Mouse (Mus musculus): ENCODE measurements at regions not wholly inside any gene's neighbourhood (a gene's known extent, or its start where the extent isn't known, plus 50 kb on each side); places are given as distances from the start of the nearest gene placed in this dataset.

DNA sequence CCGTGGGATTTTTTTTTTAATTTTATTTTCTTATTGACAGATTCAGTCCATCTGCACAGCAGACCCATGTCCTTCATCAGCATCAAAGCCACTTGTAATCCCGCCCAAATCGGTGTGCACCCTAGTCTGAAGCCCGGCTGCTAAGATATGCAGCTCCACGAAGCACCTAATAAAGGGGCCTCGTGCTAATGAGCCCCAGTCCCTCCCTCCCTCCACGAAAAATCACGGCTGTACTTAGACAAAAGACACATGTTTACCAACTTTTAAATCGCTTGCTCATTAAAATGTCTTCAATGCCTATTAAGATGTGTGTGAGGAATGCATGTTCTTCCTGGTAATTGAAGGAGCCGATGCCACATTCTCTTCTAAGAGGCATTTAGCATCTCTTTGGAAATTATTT is 229.8 kb upstream of the A430005L14Rik start:
- no peak overlapping the region for H3K4me2 ChIP-seq (replicated peaks; ENCODE audit: low read depth, low read length)
- H3K36me3 ChIP-seq (ENCODE audit: control insufficient read depth, insufficient read depth, low read length) = no peaks in the 10 kb centered on the region
- no peak for ATAC-seq (ENCODE audit: low FRiP score)
- H3K27me3 ChIP-seq (ENCODE audit: control insufficient read depth, insufficient read depth, low read length) = no peaks in the 10 kb centered on the region
- no peak overlapping the region for H3K27ac ChIP-seq (ENCODE audit: low read depth, low read length)
- no peak overlapping the region for H3K9ac ChIP-seq (ENCODE audit: low read depth, low read length)
- H3K9me3 ChIP-seq (ENCODE audit: control insufficient read depth, low read length) = no peaks in the 10 kb centered on the region
- no peak for DNase-seq (ENCODE audit: low spot score)
- H3K4me3 ChIP-seq (ENCODE audit: low read depth, low read length) = no peak overlapping the region
- 65% methylated on average over 10 of the region's 10 CpGs for WGBS
- peaks cover 2% of the 10 kb centered on the region; the same call in 1 of the 2 replicates for H3K4me1 ChIP-seq (replicated peaks; ENCODE audit: control insufficient read depth, insufficient read depth, low read length)

DNA sequence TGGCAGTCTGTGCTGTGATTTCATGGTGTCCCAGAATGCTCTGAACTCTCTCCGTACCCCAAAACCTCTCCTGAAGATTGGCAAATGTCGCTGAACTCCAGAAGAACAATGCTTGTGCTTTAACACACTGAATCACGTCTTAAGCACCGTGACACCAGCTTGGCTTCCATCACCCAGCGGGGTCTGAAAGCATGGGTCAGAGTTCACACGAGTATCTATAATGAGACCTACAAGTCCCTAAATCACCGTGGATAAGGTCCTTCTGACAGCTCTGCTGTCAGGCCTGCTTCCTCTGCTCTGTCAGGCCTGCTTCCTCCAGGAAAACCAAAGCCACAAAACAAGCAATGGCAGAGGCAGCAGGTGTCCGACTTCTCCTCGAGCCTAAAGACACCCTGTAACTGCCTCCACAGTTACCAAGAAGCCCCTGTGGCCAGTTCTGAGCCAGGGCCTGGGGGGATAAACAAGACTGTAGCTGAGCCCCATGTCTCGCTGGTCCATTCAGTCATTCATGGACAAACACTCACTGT is 229.1 kb upstream of the A430005L14Rik start:
- Histone ChIP-seq H3K27me3 (ENCODE audit: control insufficient read depth, insufficient read depth, low read length) (no peaks in the 10 kb centered on the region), H3K27ac (ENCODE audit: low read depth, low read length) (no peak overlapping the region)

GRCm38 (mm10) chr4:153738088-153738487 is 218.9 kb upstream of the A430005L14Rik start:
- H3K27me3 ChIP-seq (ENCODE audit: control insufficient read depth, insufficient read depth, low read length) = no peaks in the 10 kb centered on the region
- DNase-seq (ENCODE audit: low spot score) (no peak), ATAC-seq (ENCODE audit: low FRiP score) (no peak)
- no peak overlapping the region for H3K4me2 ChIP-seq (replicated peaks; ENCODE audit: low read depth, low read length)
- H3K4me3 ChIP-seq (ENCODE audit: low read depth, low read length) = no peak overlapping the region
- H3K4me1 ChIP-seq (replicated peaks; ENCODE audit: control insufficient read depth, insufficient read depth, low read length) = no peaks in the 10 kb centered on the region
- H3K27ac ChIP-seq (ENCODE audit: low read depth, low read length) = no peak overlapping the region
- H3K9ac ChIP-seq (ENCODE audit: low read depth, low read length) = no peak overlapping the region
- no peaks in the 10 kb centered on the region for H3K36me3 ChIP-seq (ENCODE audit: control insufficient read depth, insufficient read depth, low read length)
- no peaks in the 10 kb centered on the region for H3K9me3 ChIP-seq (ENCODE audit: control insufficient read depth, low read length)
- 88% methylated on average over 11 of the region's 11 CpGs for WGBS

More for the DNA sequence above, 229.1 kb upstream of the A430005L14Rik start:
- no peak overlapping the region for H3K4me2 ChIP-seq (replicated peaks; ENCODE audit: low read depth, low read length)
- no peak overlapping the region for H3K4me3 ChIP-seq (ENCODE audit: low read depth, low read length)
- H3K9ac ChIP-seq (ENCODE audit: low read depth, low read length) = no peak overlapping the region
- WGBS = 37% methylated on average over 10 of the region's 10 CpGs
- ATAC-seq (ENCODE audit: low FRiP score) (no peak), DNase-seq (ENCODE audit: low spot score) (no peak)
- peaks cover 2% of the 10 kb centered on the region; the same call in 1 of the 2 replicates for H3K4me1 ChIP-seq (replicated peaks; ENCODE audit: control insufficient read depth, insufficient read depth, low read length)
- no peaks in the 10 kb centered on the region for H3K36me3 ChIP-seq (ENCODE audit: control insufficient read depth, insufficient read depth, low read length)
- H3K9me3 ChIP-seq (ENCODE audit: control insufficient read depth, low read length) = no peaks in the 10 kb centered on the region

DNA sequence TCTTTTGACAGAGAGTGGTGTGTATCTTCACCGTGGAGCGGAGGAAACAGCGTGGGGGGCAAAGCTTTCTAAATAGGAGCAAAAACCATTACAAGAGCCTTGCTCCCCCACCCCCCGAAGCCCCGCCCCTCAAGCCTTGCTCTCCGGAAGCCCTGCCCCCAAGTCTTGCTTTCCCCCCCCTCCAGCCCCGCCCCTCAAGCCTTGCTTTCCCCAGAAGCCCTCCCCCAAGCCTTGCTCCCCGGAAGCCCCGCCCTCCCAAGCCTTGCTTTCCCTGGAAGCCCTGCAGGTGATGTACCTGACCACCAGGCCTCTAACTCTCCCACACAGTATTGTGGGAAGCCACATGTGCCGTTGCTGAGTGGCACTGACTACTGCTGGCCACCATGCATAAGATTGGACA is 214.8 kb upstream of the A430005L14Rik start:
- Histone ChIP-seq H3K4me3 (ENCODE audit: low read depth, low read length) (no peak overlapping the region), H3K9me3 (ENCODE audit: control insufficient read depth, low read length) (no peaks in the 10 kb centered on the region), H3K36me3 (ENCODE audit: control insufficient read depth, insufficient read depth, low read length) (no peaks in the 10 kb centered on the region), H3K27me3 (ENCODE audit: control insufficient read depth, insufficient read depth, low read length) (no peaks in the 10 kb centered on the region), H3K4me1 (replicated peaks; ENCODE audit: control insufficient read depth, insufficient read depth, low read length) (no peaks in the 10 kb centered on the region), H3K4me2 (replicated peaks; ENCODE audit: low read depth, low read length) (no peak overlapping the region), H3K27ac (ENCODE audit: low read depth, low read length) (no peak overlapping the region), H3K9ac (ENCODE audit: low read depth, low read length) (no peak overlapping the region)
- DNase-seq (ENCODE audit: low spot score) (no peak), ATAC-seq (ENCODE audit: low FRiP score) (no peak)
- WGBS = 93% methylated on average over 10 of the region's 10 CpGs

DNA sequence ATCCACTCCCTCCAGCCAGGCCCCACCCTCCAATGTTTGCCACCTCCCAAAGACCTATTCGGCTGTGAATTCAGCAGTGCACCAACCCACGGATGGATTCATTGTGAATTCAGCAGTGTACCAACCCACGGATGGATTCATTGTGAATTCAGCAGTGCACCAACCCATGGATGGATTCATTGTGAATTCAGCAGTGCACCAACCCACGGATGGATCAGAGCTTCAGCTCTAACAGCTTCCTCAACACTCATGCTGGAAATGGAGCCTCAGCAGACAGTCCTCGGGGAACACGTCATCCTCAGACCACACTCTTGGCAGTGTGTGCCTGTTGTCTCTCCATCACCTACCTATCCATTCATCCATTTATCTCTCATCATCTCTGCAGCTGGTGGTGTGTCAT is 204.2 kb upstream of the A430005L14Rik start:
- no peak for DNase-seq (ENCODE audit: low spot score)
- ATAC-seq (ENCODE audit: low FRiP score) = no peak
- Histone ChIP-seq H3K9me3 (ENCODE audit: control insufficient read depth, low read length) (no peaks in the 10 kb centered on the region), H3K9ac (ENCODE audit: low read depth, low read length) (no peak overlapping the region), H3K36me3 (ENCODE audit: control insufficient read depth, insufficient read depth, low read length) (no peaks in the 10 kb centered on the region), H3K27ac (ENCODE audit: low read depth, low read length) (no peak overlapping the region), H3K27me3 (ENCODE audit: control insufficient read depth, insufficient read depth, low read length) (no peaks in the 10 kb centered on the region), H3K4me1 (replicated peaks; ENCODE audit: control insufficient read depth, insufficient read depth, low read length) (no peaks in the 10 kb centered on the region), H3K4me3 (ENCODE audit: low read depth, low read length) (no peak overlapping the region), H3K4me2 (replicated peaks; ENCODE audit: low read depth, low read length) (no peak overlapping the region)
- 77% methylated on average over 6 of the region's 6 CpGs for WGBS

GRCm38 (mm10) chr4:153758323-153758722 is 198.7 kb upstream of the A430005L14Rik start:
- Histone ChIP-seq H3K9ac (ENCODE audit: low read depth, low read length) (no peak overlapping the region), H3K27me3 (ENCODE audit: control insufficient read depth, insufficient read depth, low read length) (no peaks in the 10 kb centered on the region), H3K4me3 (ENCODE audit: low read depth, low read length) (no peak overlapping the region), H3K9me3 (ENCODE audit: control insufficient read depth, low read length) (no peaks in the 10 kb centered on the region), H3K27ac (ENCODE audit: low read depth, low read length) (no peak overlapping the region), H3K36me3 (ENCODE audit: control insufficient read depth, insufficient read depth, low read length) (no peaks in the 10 kb centered on the region), H3K4me1 (replicated peaks; ENCODE audit: control insufficient read depth, insufficient read depth, low read length) (no peaks in the 10 kb centered on the region), H3K4me2 (replicated peaks; ENCODE audit: low read depth, low read length) (no peak overlapping the region)
- WGBS = 95% methylated on average over 6 of the region's 6 CpGs
- no peak for ATAC-seq (ENCODE audit: low FRiP score)
- DNase-seq (ENCODE audit: low spot score) = no peak

DNA sequence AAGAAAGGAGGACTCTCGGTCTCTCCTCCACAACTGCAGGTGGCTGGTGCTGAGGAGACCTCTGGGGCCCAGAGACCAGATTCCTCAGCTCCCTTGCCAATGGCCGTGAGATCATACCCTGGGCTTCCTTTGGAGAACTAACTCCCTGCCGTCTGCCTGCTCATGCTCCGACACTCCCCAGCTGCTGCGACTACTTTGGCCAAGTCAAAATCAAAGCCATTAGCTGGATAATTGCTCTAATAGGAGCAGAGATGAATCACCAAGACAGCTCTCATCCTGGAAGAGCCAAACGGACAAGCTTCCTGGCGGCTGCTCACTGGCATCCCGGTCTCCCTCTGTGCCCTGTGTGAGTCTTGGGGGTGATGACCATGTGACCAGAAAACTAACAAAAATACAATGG is 198.3 kb upstream of the A430005L14Rik start:
- no peak overlapping the region for H3K4me3 ChIP-seq (ENCODE audit: low read depth, low read length)
- ATAC-seq (ENCODE audit: low FRiP score) = no peak
- 78% methylated on average over 8 of the region's 8 CpGs for WGBS

GRCm38 (mm10) chr4:153760934-153761333 is 196.1 kb upstream of the A430005L14Rik start:
- Histone ChIP-seq H3K9ac (ENCODE audit: low read depth, low read length) (no peak overlapping the region), H3K27me3 (ENCODE audit: control insufficient read depth, insufficient read depth, low read length) (no peaks in the 10 kb centered on the region), H3K4me1 (replicated peaks; ENCODE audit: control insufficient read depth, insufficient read depth, low read length) (no peaks in the 10 kb centered on the region), H3K4me3 (ENCODE audit: low read depth, low read length) (no peak overlapping the region), H3K36me3 (ENCODE audit: control insufficient read depth, insufficient read depth, low read length) (no peaks in the 10 kb centered on the region), H3K4me2 (replicated peaks; ENCODE audit: low read depth, low read length) (no peak overlapping the region), H3K9me3 (ENCODE audit: control insufficient read depth, low read length) (no peaks in the 10 kb centered on the region), H3K27ac (ENCODE audit: low read depth, low read length) (no peak overlapping the region)
- ATAC-seq (ENCODE audit: low FRiP score) (no peak), DNase-seq (ENCODE audit: low spot score) (no peak)
- 90% methylated on average over 4 of the region's 4 CpGs for WGBS

More for the DNA sequence above, 198.3 kb upstream of the A430005L14Rik start:
- DNase-seq (ENCODE audit: low spot score) = no peak
- Histone ChIP-seq H3K36me3 (ENCODE audit: control insufficient read depth, insufficient read depth, low read length) (no peaks in the 10 kb centered on the region), H3K4me2 (replicated peaks; ENCODE audit: low read depth, low read length) (no peak overlapping the region), H3K27me3 (ENCODE audit: control insufficient read depth, insufficient read depth, low read length) (no peaks in the 10 kb centered on the region), H3K9me3 (ENCODE audit: control insufficient read depth, low read length) (no peaks in the 10 kb centered on the region), H3K27ac (ENCODE audit: low read depth, low read length) (no peak overlapping the region), H3K4me1 (replicated peaks; ENCODE audit: control insufficient read depth, insufficient read depth, low read length) (no peaks in the 10 kb centered on the region), H3K9ac (ENCODE audit: low read depth, low read length) (no peak overlapping the region)

- no peak for ATAC-seq (ENCODE audit: low FRiP score)
- WGBS = 61% methylated on average over 10 of the region's 10 CpGs
- no peaks in the 10 kb centered on the region for H3K9me3 ChIP-seq (ENCODE audit: control insufficient read depth, low read length)
- no peak overlapping the region for H3K27ac ChIP-seq (ENCODE audit: low read depth, low read length)
- H3K4me2 ChIP-seq (replicated peaks; ENCODE audit: low read depth, low read length) = no peak overlapping the region
- H3K27me3 ChIP-seq (ENCODE audit: control insufficient read depth, insufficient read depth, low read length) = no peaks in the 10 kb centered on the region
- no peak overlapping the region for H3K4me3 ChIP-seq (ENCODE audit: low read depth, low read length)
- no peak overlapping the region for H3K9ac ChIP-seq (ENCODE audit: low read depth, low read length)
- H3K36me3 ChIP-seq (ENCODE audit: control insufficient read depth, insufficient read depth, low read length) = no peaks in the 10 kb centered on the region
- no peak for DNase-seq (ENCODE audit: low spot score)
- no peaks in the 10 kb centered on the region for H3K4me1 ChIP-seq (replicated peaks; ENCODE audit: control insufficient read depth, insufficient read depth, low read length)
Measured at GRCm38 (mm10) chr4:153763413-153763812, 193.6 kb upstream of the A430005L14Rik start.

All from hindbrain, embryonic 11.5 days (tissue).